Mouse (Mus musculus): ENCODE data around the gene Dpp6.

Dpp6 gene

DNA sequence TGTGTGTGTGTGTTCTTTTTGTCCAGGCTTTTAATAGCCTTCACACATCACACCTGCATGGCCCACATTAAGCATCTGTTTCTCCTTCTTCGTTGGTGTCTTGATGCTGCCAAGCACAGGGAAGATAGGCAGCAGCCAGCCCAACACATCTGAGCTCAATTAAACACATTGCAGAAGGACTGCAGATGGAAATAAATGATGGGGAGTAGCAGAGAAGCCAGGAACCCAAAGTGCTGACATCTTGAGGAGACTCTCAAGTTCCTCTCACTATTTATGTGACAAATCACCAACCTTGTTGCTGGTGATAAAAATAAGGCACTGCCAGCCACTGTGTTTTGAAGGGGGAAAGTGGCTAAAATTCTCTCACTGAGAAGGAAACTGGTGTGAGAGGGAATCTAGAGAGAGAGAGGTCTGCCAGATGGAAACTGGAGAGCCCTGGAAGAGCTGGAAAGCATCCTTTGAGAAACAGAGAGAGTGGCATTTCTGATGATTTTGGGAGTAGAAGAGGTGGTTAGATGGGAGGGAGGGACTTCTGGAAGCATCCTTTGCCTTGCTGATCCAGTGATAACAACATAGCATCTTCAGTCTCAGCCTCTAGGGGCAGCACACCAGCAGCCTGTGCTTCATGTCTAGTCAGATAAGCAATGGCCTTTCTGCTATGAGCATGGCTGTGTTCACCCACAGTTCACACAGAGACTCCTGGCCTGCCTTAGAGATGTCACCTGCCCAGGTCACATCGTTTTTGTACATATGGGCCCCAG lies 383.8 kb downstream of the Dpp6 start:
- no peak for DNase-seq (ENCODE audit: low spot score)

DNA sequence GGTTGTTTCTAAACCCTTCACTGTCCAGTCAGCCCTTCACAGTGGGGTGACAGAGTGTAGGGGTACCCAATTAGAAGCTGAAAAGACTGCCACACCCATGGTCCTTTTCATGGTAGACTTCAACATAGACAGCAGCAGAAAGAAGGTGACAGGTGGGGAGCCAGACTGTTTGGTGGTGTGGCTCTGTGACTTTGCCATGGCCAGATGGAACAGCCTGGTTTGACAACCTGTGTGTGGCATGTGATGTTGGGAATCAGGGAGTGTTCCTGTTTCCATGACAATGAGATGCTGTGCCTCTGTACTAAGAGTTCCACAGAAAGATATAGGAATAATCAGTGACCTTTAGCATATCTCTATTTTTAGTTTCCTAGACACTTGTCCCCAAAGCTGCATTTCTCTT lies 386.1 kb downstream of the Dpp6 start:
- no peak for DNase-seq (ENCODE audit: low spot score)

GRCm38 (mm10) chr5:27204721-27205120 lies 387.7 kb downstream of the Dpp6 start:
- DNase-seq (ENCODE audit: low spot score): no peak

- no peak for DNase-seq (ENCODE audit: low spot score)
Measured at GRCm38 (mm10) chr5:27205754-27206153, 388.8 kb downstream of the Dpp6 start.

GRCm38 (mm10) chr5:27206213-27206612 lies 389.2 kb downstream of the Dpp6 start:
- DNase-seq (ENCODE audit: low spot score): no peak

DNA sequence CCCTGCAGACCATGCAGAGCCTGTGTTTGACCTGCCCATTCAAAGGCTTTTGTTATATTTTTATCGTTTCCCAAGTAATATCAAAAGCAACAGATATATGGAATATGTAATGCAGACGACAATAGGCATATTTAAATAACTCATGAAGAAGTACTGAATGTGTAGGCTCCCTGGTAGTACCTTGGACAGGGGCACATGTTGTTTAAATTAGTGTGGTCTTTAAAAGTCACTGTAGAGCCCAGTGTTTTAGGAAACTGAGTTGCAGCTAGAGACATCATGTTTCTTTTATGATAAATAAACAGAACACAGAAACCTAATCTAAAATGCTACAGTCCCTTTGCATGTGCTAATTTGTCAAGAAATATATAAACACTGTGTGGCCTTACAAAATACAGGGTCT lies 403.1 kb downstream of the Dpp6 start:
- DNase-seq (ENCODE audit: low spot score): no peak

DNA sequence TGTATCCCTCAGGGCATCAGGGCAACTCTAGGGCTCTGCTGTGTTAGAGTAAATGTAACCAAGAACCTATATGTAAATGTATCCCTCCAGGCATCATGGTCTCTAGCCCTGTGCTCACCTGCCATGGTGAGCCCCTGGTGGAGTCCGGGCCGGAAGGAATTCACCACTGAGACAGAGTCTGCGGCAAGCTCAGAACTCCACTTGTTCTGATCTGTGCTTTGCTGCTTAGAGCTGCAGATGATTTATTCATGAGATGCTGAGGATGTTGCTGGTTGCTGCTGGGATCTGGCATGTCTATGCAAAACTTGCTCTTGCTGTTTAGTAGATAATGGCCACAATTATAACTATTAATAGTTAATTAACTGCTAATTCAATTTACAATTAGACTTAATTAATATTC lies 425.1 kb downstream of the Dpp6 start:
- DNase-seq (ENCODE audit: low spot score): no peak

DNA sequence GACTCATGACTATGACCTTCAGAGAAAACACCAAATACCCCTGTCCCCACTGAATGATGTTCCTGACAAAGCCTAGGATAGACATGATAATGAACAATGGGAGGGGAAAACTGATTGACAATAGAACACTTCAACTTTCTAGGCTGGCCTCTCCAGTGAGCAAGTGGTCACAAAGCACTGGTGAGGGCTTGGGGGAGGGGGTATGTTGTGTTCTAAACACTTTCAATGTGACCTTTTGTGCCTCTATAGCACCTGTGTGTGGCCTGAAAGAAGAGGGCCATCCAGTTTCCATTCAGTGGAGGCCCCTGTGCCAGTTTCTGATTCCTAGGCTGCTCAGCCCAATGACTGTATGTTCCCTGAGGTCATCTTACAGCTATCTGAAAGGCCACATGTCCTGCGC lies 426.2 kb downstream of the Dpp6 start:
- DNase-seq (ENCODE audit: low spot score): no peak

DNA sequence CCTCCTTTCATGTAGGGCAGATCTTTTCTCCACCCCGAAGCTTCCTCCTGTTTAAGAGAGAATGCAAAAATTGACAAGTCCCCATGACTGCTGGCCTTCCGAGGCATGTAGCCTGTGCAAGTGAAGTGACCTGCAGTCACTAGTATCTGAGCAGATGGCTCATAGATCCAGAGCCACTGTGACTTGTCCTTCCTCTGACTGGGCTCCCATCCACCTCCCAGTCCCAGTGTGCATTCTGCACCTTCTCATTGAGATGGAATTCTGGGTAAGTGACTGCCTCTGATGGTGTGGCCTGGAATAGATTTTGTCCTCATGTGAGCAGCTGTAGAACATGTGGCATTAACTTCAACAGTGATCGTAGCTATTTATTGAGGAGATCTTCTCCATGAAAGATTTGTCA lies 430.8 kb downstream of the Dpp6 start:
- DNase-seq (ENCODE audit: low spot score): no peak

- DNase-seq (ENCODE audit: low spot score): no peak
Measured at GRCm38 (mm10) chr5:27248685-27249084, 431.7 kb downstream of the Dpp6 start.

GRCm38 (mm10) chr5:27249951-27250350 lies 432.9 kb downstream of the Dpp6 start:
- no peak for DNase-seq (ENCODE audit: low spot score)

DNA sequence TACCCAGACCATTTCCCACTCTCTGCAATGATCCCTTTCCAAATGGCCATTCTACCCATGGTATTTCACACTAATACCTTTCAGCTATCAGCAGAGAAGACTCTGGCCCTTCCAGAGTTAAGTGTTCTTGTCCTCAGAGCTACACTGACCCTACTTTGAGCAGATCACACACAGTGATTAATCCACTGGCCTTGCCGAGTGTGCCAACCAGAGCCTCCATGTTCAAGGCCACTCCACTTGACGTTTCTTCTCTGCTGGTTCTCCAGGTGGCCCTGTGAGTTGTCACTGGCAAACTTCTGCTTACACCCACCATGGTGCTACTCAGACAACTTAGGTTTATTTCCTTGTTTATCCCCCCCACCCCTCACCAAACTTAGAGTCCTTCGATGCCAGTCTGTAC lies 433.9 kb downstream of the Dpp6 start:
- DNase-seq (ENCODE audit: low spot score): no peak

DNA sequence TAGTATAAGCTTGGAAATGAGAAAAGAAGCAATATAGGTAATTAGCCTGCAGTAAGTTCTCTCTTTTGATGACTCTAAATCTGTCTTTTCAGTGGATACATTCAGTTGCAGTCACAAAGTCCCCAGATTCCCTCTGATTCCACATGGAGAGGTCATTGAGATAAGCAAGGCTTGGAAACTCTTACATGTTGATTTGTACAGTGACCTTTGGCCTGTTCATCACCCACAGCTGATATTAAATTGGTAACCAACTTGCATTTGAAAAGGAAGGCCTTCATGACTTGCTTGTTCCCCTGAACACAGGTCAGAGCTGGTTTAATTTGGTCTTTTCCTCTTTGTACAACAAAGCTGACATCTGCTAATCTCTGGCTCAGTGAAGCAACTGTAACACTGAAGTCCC lies 434.4 kb downstream of the Dpp6 start:
- no peak for DNase-seq (ENCODE audit: low spot score)

DNA sequence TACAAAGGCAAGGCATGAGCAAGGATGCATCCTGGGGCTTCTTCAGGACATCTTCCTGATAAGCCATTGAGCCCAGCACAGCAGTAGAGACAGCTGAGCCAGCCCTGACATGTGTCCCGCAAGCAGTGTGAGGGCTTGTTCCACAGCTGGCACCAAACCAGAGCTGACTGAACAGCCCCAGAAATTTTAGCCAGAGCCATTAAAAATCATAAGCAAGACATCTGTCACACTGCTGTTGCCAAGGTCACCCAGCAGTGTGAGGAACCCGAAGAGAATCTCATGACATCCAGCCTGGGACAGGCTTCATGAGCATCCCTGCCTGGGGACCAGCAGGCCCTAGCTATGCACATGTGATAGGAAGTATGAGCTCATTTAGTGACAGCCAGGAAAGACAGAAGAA lies 438.2 kb downstream of the Dpp6 start:
- no peak for DNase-seq (ENCODE audit: low spot score)

- no peak for DNase-seq (ENCODE audit: low spot score)
Measured at GRCm38 (mm10) chr5:27258636-27259035, 441.6 kb downstream of the Dpp6 start.

DNA sequence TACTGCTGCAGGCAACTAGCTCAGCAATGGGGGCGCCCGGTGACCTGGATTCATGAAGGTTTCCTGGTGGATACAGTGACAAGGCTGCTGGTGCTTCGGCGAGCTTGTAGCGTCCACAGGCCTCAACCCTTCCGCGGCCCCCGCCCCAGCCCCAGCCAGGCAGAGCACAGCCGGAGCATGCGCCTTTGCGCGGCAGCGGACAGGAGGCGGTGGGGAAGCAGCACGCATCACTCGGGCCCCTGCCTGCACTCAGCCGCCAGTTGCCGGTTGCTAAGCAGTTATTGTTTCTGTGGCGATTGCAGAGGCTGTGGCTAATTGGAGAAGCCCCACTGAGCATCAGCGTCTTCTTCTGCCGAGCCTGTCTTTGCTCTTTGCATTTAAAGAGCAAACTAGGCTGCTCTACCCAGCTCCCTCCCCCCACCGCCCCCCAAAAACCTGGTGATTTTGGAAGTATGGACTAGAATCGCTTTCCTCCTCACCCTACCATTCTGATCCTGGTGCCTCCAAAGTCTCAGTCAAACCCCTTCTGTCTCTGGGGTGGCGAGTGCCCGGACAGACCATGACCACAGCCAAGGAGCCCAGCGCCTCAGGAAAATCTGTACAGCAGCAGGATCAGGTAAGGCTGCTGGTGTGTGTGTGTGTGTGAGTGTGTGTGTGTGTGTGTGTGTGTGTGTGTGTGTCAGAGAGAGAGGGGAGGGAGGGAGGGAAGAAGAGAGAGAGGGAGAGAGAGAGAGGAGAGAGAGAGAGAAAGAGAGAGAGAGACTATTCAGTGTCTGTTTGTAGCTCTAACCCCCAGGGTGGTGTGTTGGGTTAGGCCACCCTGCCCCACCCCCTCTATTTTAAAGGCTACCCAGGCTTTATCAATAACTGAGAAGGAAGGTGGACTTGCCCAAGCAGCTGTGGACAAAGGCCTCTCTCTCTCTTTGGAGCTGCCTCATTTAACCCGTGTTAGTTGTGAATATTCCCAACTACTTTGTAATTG lies 445.0 kb downstream of the Dpp6 start:
- no peak for DNase-seq (ENCODE audit: low spot score)

- no peak for DNase-seq (ENCODE audit: low spot score)
Measured at GRCm38 (mm10) chr5:27262751-27263150, 445.7 kb downstream of the Dpp6 start.

GRCm38 (mm10) chr5:27265281-27265680 lies 448.3 kb downstream of the Dpp6 start:
- DNase-seq (ENCODE audit: low spot score): no peak

DNA sequence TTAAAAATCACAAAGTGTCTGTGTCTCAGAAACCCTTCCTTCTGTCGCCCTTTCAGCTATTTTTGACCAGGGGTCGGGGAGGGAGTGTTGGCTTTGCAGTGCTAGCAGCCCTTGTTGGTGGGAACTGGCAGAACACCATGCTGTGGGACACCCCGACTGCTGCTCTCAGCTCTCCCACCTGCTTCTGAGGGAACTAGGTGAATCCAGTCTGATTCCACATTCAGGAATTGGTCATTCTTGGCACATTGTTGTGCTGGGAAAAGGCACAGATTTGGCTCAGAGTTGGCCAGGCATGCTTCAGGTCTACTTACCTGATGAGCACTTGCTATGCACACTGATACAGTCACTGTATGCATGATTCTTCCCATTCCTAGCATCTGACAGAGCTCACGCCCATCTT lies 454.3 kb downstream of the Dpp6 start:
- no peak for DNase-seq (ENCODE audit: low spot score)

DNA sequence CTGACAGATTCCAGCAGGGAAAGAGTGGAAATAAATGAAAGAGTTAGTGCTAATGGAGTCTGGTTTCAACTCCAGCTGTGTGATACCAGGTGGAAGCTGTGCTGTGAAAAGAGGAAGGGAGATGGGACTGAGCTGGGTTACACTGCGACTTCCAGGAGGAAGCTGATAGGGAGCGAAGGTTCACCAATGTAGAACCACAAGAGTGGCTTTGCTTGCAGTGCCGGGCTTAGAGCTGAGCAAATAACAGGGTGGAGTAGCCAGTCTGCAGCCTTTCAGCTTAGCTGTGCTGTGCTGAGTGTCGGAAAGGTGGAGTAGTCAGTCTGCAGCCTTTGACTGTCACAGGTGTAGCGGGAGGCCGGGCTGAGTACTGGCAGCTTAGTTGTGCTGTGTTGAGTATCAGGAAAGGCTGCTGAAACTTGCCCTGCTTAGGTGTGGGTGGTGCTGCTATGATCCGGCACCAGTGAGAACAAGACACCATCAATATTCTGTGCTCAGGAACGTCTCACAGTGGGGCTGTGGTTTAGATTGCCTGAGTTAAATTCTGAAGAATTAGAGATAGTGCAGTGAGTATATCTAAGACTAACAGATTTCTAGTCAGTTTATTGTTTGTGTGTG lies 457.9 kb downstream of the Dpp6 start:
- no peak for DNase-seq (ENCODE audit: low spot score)

DNA sequence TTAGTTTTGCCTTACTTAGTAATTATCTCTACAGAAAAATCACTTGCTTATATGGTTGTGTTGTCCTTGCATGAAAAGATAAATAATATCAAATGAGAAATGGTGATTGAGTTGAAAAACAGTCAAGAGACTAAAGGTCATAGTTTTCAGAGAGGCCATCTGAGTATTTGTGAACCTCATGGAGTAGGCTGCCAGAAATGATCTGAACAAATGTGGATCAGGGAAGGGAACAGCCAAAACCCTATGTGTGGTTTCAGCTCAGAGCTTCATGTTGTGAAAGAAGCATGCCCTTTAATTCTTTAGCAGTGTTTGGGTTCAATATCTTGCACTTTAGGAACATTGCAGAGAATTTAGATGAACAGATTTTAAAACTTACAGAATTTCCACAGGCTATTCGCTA lies 458.9 kb downstream of the Dpp6 start:
- no peak for DNase-seq (ENCODE audit: low spot score)

DNA sequence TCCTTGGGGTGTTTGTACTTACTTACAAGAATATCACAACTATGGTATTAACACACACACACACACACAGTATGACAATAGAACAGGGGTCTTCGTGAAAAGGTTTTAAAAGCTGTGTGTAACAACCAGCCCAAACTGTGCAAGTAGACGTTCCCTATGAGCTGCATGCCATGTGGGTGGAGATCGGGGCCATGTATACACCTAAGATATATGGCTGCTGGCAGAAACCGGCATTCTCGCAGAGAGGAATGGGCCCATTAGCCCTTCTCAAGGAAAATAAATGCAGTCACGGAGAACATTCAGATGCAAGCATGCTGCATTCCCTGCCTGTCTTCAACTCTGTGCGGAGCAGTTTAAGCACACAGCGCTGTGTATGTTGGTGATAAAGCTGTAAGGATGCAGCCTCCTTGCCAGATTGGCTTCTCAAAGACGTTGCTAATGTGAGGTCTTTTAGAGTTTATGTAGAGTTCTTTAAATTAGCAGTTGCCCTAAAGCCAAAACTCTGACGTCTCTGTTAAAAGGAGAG lies 461.2 kb downstream of the Dpp6 start:
- DNase-seq (ENCODE audit: low spot score): no peak

DNA sequence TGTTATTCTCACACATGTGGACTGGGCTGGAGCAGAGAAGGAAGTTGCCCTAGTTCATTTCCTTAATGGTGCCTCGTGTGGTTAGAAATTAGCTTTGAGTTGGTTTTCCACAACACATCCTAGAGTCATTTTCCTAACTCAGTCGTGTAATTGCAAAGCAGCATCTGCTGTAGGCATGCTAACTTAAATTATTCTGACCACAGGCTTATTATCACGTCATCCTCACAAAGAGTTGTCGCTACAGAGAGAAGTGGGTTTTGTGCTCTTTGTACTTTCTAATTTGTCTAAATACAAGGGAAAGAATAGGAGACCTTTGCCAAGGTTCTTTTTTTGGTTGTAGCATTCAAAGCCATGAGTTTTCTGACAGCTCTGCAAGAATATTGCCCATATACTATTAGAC lies 469.9 kb downstream of the Dpp6 start:
- DNase-seq (ENCODE audit: low spot score): no peak
